Mouse (Mus musculus) retina, embryonic 14.5 days (tissue): ENCODE measurements around the gene Myl4.
A peak's percentile ranks its signal among the peaks of the same experiment; 100 is the strongest.

Source experiments
- DNase-seq: peaks from one replicate; pipeline ENCODE4 v3.0.0-alpha.2; 2015; ENCODE audit warnings: low spot score

Myl4 gene

DNA sequence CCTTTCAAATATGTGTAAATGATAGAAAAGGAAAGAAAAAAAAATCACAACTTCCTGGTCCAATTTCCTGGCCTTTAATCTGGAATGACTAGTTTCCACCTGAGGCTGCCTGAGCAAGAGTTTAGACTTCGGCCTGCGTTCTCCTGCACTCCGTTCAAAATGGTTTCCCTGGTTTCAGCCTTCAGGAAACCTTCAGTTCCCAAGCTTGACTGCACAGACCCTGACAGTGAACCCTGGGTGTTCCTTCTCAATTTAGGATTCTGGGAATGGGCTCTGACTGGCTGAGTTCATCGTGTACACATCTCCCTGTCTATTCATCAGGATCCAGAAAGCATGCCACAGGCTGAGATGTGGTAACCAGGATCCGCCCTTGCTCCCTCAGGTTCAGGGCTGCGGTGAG is 53.7 kb downstream of the Myl4 start:
- no peak for DNase-seq

DNA sequence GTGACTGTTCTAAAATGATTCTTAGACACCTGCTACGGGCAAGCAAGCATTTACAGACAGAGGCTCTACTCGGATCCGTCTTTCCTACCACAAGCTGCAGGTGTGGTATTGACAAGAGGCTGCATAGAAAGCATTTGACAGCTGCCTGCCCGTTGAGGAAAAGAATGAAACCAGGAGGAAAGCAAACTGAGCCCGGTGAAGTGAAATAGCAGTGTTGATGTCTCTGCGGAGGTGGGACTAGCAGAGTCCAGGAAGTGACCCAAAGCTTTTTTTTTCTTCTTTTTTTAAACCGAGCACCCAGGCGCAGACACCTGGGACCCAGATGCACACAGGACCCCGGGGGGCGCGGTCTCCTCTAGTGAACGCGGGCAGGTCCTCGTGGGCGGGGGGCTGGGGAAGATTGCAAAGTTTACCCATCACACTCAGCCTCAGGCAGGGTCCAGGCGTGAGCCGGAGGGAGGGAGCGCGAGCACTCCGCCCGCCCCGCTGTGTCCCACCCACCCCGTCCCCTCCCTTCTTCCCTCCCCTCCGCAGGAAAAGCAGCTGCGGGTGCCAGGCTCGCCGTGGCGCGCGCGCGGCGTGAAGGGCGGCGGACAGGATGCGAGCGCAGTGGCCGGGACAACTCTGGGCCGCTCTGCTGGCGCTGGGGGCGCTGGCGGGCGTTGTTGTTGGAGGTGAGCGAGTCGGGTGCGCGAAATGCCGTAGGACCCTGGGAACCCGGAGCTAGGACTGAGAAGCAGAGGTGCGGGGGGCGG is 57.2 kb downstream of the Myl4 start, which contains the start of gene Itgb3:
Itgb3 (plus strand) TSS at position 510 of the 755 bp plus-strand sequence.
- DNase-seq = peak; percentile 82

DNA sequence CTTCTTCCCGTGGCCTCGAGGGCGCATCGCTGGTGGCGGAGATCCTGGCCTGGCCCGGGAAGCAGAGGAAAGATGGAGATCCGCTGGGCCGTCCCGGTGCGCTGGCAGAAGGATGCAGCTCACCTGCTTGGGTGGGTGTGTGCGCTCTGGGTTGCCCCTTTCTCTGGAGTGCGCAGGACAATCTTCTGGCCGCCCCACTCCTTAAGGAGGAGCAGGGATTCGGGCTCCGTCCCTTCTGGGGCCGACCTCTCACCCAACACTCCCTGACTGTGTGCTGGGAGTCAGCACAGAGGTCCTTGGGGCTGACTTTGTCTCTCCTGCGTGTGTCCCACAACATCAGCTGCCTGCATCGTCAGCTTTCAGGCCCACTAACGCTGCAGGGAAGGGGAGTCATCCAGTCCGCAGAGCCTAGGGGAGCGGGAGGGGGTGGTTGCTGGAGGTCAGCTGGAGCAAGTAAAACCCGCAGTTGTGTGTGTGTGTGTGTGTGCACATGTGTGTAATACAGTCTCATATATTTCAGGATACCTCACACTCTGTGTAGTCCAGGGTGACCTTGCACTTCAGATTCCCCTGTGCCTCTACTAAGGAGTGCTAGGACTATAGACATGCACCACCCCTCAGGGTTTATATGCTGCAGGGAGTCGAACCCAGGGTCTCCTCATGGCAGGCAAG is 57.9 kb downstream of the Myl4 start:
- no peak for DNase-seq

GRCm38 (mm10) chr11:104609033-104609684 is 58.7 kb downstream of the Myl4 start:
- DNase-seq = no peak

GRCm38 (mm10) chr11:104609733-104610132 is 59.3 kb downstream of the Myl4 start:
- no peak for DNase-seq

DNA sequence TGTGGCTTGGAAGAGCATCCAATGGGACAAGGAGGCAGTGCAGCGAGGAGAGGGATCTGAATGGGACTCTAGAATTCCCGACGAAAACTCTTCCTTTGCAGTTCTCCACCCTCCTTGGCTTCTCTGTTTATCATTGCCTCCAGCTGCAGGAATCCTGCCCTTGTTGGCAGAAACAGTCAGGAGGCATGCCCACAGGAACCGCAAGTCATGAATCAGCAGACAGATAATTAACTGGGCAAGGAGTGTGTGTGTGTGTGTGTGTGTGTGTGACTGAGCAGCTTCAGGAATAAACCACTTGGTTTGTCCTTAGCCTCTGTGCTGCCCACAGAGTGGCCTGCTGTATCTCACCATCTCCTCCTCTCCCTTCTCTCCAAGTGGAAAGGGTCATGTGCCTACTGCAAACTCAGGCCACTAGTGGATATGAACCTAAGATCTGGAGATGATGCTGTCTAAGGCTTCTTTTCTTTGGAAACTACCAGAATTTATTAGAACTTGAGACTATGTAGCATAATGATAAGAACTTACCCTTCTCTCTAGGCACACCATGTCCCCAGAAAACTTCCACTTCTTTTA is 61.2 kb downstream of the Myl4 start:
- no peak for DNase-seq

DNA sequence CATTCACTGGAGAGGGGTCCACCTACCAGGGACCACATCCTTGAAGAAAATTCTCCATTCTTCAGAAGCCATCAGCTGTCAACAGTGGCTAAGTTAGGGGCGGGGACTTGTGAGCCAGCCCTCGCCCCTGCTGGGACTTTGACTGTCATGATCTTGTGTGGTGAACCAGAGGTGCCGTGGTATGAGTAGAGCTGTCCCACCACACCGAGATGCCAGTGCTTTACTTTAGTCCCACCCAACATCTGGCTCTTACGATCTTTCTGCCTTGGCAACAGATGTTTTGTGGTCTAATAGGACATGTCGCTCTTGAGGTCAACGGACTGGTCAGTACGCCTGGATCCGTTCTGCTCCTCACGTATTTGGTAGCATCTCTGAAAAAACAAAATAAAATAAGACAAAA is 63.1 kb downstream of the Myl4 start:
- no peak for DNase-seq

DNA sequence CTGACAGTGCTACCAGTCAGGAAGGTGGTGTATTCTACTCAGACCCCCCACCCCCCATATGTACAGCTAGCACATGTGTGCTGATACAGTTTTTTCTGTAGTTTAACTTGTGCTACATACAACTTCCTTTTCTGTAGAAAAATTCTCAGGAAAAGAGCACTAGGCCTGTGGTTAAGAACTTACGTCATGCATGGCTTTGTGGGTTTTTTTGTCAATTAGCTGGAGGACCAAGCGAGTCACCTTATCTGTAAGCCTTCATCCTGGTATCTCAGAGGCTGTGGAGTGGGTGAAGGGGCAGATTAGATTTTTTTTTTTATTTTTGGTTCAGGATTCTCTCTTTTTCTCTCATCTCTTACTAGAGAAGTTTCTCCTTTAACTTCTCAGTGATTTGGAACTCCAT is 63.7 kb downstream of the Myl4 start:
- no peak for DNase-seq

- DNase-seq = no peak
These were observed 65.7 kb downstream of the Myl4 start for GRCm38 (mm10) chr11:104616182-104616581.

GRCm38 (mm10) chr11:104618638-104619076 is 68.2 kb downstream of the Myl4 start:
- DNase-seq = no peak

DNA sequence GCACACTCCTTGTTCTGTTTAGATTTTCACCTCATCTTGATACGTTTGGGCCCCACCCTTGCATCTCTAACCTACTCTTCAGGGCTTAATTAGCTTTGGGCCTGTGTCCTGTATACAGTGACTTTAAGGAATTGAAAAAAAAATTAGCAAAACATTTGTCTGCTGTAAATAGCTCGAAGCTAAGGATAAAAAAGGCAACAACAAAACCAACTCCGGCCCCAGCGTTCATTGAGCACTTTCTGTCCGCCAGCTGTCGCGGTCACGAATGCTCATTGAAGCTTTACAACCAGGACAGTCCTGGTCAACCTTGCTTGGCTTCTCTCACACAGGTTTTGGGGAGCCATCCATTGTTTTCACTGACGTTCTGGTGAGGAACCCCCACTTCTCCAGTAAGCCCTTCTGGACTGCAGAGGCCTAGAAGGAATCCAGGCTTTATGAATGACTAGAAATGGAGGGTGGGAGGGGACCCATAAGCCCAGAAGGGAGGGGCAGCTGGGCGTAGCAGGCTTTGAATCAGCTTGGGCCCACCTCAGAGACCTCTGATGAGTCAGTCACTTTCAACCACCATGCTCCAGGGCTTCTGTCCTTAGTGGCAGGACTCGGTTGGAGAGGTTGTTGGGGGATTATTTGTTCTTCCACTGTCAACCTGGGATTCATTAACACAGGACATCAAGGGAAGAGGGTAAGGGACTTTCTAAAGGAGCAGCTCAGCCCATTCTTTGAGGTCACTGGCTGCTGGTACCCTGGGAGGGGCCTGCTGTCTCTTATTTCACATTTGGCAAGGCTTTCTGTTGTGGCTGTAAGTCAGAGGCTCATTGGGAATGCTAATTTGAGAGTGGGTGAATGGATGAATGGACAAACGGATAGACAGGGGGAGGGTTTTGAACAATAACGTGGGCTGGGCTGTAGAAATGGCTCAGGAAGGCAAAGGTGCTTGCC is 68.9 kb downstream of the Myl4 start:
- peak; percentile 17 for DNase-seq

GRCm38 (mm10) chr11:104622040-104622962 is 71.8 kb downstream of the Myl4 start:
- no peak for DNase-seq

- no peak for DNase-seq
These were observed 74.4 kb downstream of the Myl4 start for GRCm38 (mm10) chr11:104624791-104625391.

DNA sequence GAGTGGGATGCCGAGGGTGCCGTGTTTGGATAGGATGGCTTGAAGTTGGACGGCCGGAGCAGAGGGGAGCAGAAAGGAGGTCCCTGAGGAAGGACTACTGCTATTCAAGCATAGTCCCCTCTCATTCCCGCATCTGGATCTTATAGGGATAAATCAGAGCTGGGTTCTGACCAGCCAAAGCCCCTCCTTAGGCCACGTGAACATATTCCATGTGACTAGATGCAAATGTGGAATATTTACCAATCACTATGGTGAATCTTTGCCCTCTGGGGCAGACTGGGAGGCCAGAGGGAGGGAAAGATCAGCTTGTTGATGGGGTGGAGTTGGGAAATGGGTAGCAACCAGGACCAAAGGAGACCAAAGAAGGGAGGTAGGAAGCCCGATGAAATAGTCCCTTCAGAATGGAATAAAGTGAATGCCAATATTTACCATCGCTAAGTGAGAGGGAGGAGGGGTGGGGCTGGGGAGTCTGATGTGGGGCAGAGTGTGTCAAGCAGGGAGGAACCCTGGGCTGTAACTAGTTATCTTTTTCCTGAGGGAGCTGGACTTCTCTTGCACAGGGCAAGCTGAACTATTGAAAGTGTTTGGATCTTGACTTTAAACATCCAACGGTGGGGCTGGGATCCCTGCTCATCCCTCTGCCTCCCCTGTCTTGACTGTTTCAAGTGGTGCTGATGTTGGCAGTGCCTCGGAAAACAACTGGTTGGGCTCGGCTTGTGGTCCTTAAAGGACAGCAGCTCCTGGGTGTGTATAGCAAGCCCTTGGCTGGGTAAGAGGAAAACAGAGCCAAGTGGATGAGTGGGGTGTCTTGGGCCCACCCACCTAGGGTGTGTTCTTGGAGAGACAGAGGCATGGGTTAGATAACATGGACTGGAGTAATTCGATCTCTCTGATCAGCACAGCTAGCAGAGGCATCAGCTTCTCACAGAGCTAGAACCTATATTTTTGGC is 75.3 kb downstream of the Myl4 start:
- DNase-seq = no peak

- DNase-seq = no peak
These were observed 76.2 kb downstream of the Myl4 start for GRCm38 (mm10) chr11:104626635-104627034.

DNA sequence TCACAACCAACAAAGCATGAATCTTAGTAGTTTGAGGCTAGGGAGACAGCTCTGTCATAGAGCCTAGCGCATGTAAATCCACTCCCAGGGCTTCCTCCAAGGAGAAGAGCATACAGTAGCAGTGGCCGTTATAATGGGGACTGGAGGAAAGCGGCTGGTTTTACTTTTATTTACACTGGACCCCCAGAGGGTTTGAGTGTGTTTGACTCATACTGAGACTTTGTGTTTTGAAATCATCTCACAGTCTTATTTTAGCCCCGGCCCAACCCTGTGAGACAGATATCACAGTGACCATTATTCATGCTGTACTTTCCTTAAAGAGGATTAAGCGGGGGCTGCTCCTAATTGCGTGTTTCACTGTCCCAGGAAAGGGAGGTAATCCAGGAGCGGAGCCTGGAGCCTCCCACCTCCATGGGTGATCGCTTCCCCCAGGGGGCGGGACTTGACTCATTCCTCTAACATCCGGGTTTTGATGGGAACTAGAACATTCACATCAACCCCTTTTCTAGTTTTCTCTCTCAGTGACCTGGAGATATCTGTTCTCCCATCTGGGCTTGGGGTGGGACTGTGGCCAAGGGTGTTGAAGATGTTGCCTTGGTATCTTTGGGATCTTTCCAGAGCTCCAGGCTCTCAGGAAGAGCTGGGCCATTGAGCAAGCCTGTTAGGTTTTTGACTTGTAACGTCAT is 77.3 kb downstream of the Myl4 start:
- no peak for DNase-seq

DNA sequence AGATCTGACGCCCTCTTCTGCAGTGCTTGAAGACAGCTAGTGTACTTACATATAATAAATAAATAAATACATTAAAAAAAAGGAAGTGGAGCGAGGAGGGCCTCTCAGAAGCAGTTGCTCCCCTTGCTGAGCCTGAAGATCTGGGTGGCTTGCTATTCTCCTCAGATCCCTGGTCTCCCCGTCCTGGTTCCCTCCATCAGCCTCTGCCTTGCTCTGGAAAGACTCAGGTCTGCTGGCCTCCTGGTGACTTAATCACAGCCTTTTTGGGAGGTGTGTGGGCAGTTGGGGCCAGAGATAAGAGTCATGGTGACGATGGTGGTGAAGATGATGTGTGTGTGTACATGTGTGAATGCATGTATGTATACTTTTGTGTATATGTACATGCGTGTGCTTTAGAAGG is 78.1 kb downstream of the Myl4 start:
- no peak for DNase-seq

- DNase-seq = no peak
These were observed 79.8 kb downstream of the Myl4 start for GRCm38 (mm10) chr11:104630185-104630835.
